Mouse (Mus musculus) brown adipose tissue, adult 24 weeks (tissue): Measurements from ENCODE around the gene Patj. TPM values are rescaled to one million over a fixed set of nuclear protein-coding genes. Genes with fewer than 3 reads are reported as not detected.

Experiments used
- H3K27ac ChIP-seq: fragments of 200-500 bp; replicated peaks from 2 replicates; pipeline ENCODE4 v1.5.1; 2012; ENCODE audit warnings: low read depth, mild to moderate bottlenecking, low read length
- H3K4me1 ChIP-seq: fragments of 200-500 bp; 2 replicates; pipeline ENCODE4 v1.6.1; 2012; ENCODE audit warnings: low read length, mixed read lengths; ENCODE audit not compliant: control insufficient read depth, insufficient read depth, insufficient read length
- H3K4me3 ChIP-seq: fragments of 200-500 bp; 2 replicates; pipeline ENCODE4 v1.5.1; 2012; ENCODE audit warnings: low read depth, mild to moderate bottlenecking, low read length, moderate library complexity; ENCODE audit not compliant: insufficient read depth
- polyA plus RNA-seq: library from polyadenylated mRNA; stranded (reverse); fragments of >200 nt; gene quantifications from 2 replicates; pipeline ENCODE4 v1.2.4, GENCODE M21; 2012; ENCODE audit not compliant: missing spikeins, insufficient read depth, insufficient read length

Gene Patj
- polyA plus RNA-seq, 1 experiment, result 1.6 TPM

DNA sequence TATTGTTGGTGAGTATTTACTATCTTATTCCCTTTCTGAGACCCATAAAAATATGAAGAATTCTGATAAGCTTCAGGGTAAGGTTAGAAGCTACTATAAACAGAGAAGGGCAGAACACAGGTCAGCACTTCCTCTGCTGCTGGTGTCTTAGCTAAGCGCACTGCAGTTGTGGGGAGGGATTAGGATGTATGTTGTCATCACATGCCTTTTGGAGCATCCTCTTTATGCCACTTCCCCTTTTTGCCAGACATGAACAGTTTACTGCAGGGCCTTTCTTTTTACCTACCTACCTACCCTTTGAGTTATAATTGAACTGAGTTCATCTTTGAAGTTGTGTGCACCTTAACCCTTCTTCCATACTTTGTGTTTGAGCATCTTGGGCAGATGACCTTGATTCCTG lies 69.9 kb downstream of the Patj start:
- Histone ChIP-seq H3K4me1 (no peaks in the 10 kb centered on the region), H3K27ac (no peak overlapping the region), H3K4me3 (no peak overlapping the region)

DNA sequence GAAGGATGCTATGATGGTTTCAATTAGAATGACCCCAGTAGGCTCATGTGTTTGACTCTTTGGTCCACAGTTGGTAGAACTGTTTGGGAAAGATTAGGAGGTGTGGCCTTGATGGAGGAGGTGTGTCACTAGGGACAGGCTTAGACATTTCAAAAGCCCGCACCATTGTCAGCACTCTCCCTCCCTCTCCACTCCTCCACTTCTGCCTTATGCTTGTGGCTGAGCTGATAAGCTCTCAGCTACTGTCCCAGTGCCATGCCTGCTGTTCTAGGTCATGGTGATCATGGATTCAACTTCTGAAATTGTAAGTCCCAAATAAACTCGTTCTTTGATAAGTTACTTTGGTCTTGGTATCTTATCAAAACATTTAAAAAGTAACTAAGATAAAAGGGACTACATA lies 70.3 kb downstream of the Patj start:
- Histone ChIP-seq H3K4me3 (no peak overlapping the region), H3K27ac (no peak overlapping the region), H3K4me1 (no peaks in the 10 kb centered on the region)

DNA sequence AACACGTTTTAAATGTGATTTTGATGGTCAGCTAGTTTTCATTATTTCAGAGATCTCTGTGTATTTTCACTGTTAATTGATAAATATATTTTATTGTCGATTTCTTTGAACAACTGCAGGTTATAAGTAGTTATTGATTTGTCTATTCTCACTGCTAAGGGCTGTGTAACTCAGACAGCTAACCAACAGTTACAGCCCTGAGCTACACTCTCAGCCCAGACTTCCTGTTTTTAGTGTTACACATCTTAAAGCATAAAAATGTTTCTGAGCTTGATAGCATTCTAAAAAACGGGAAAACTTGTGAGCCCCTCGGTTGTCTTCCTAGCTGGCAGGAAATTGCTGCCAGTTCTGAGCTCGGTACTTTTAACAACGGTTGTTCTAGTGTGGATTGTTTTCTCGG lies 75.8 kb downstream of the Patj start:
- H3K27ac ChIP-seq, result no peak overlapping the region
- no peak overlapping the region for H3K4me3 ChIP-seq
- no peaks in the 10 kb centered on the region for H3K4me1 ChIP-seq

DNA sequence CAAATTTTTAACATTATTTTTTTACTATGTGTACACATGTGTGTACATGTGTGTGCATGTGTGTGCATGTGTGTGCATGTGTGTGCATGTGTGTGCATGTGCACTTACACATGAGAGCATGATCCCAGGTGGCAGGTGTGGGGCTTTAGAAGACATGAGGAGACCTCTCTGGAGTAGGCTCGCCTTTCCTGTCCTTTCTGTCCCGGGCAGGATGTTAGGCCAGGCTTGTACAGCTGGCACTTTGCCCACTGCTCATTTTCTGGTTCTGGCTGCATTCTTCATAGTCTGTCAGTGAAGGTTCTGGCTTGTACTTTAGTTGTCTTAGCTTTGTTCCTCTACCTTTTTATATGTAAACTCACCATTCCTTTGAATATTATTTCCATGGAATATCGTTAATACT lies 77.9 kb downstream of the Patj start:
- no peak overlapping the region for H3K4me3 ChIP-seq
- H3K4me1 ChIP-seq, result no peaks in the 10 kb centered on the region
- H3K27ac ChIP-seq, result no peak overlapping the region

DNA sequence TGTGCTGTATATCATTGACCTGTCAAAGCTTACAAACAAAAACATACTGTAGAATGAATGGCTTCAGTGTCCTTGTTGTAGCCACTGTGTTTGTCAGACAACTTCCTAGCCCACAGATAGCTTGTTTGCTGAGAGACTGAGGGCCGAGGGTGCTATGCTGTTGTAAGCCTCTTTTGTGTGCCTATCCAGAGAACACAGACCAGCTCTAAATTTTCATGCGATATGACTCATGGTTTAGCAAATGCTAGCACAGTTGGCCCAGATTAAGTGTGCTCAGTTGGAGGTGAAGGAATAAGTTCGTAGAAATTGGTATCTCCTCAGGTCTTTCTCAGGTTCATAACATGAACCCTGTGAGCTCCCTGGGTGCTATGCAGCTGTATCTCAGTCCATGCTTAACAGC lies 82.4 kb downstream of the Patj start:
- no peak overlapping the region for H3K27ac ChIP-seq
- H3K4me3 ChIP-seq, result no peak overlapping the region
- H3K4me1 ChIP-seq, result no peaks in the 10 kb centered on the region

DNA sequence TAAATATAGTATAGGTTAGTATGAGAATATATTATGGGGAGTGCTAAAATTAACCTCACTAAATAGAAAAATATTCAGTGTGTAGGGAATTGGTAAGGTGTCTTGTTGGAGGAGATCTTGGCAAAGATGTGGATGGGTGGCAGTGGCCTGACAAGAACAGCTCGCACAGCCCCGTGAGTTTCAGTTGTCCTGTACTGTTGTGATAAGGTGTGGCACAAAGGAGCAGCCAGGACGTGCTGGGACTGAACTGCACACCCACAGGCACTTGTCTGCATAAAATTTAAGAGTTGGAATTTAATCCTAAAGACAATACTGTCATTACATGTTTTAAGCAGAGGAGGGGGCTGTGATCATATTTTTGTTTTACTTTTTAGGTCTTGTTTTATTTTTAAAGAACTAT lies 90.9 kb downstream of the Patj start:
- H3K4me1 ChIP-seq, result no peaks in the 10 kb centered on the region
- no peak overlapping the region for H3K4me3 ChIP-seq
- H3K27ac ChIP-seq, result no peak overlapping the region

DNA sequence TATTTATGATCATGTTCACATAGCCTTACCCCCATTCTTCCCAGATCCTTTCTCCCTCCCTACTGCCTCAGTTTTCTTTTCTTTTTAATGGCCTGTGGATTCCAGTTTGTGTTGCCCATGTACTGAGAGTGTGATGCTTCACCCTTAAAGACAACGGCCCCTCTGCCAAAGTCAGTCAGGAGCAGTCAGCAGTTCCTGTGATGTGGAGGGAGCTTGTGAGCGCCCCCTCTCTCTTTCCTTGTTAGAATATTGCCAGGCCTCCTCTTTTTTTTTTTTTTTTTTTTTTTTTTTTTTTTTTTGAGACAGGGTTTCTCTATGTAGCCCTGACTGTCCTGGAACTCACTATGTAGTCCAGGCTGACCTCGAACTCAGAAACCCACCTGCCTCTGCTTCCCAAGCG lies 91.3 kb downstream of the Patj start:
- H3K4me1 ChIP-seq, result no peaks in the 10 kb centered on the region
- no peak overlapping the region for H3K27ac ChIP-seq
- H3K4me3 ChIP-seq, result no peak overlapping the region

DNA sequence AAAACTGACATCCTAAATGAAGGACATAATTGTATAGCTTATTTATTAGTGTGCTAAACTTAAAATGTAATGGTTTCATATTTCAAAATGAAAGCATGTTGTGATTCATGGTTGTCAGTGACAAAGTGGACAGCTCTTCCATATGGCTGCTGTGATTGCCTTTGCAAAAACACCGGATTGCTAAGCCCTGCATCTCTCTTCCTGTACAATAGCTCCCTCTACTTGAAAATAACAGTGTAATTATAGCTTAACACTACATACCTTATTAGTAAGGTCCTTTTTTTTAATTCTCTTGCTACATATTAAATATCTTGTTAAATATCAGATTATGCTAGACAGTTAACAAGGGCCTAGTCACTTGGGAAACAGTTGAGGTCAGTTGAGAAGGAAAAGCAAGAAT lies 93.8 kb downstream of the Patj start:
- H3K4me1 ChIP-seq, result no peaks in the 10 kb centered on the region
- H3K27ac ChIP-seq, result no peak overlapping the region
- H3K4me3 ChIP-seq, result no peak overlapping the region

DNA sequence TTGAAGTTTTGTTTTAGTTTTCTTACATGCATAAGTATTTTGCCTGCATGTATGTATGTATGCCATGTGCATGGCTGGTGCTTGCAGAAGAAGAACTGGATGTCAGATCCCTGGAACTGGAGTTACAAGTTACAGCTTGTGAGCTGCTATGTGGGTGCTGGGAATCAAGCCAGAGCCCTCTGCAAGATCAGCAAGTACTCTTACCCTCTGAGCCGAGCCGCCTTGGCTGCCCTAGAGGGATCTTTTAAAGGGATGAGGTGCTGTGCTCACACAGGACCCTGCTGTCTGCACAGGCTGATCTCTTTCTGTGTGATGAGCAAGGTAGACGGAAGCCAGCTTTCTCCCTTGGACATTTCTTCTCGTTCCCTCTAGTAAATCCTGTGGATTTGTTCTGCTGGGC lies 102.8 kb downstream of the Patj start:
- Histone ChIP-seq H3K4me1 (peaks cover 5% of the 10 kb centered on the region), H3K4me3 (no peak overlapping the region), H3K27ac (no peak overlapping the region)

DNA sequence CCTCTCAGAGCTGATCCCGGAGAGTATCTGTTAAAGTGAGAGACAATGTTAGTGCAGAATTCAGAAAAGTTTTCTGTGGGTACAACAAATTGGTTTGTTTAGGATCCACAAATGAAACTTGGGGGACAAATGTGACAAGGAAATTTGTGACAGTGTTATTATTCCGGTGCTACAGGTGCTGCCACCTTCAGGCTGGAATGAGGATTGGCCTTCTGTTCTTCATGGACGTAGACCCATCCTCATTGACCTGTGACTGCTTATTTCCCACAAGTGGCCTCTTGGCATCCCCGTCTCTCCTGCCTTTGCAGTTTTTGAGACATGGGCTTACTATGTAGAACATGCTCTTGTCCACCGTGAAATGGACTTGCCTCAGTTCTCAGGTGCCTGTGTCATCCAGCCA lies 104.6 kb downstream of the Patj start:
- Histone ChIP-seq H3K27ac (no peak overlapping the region), H3K4me1 (peaks cover 5% of the 10 kb centered on the region), H3K4me3 (no peak overlapping the region)

DNA sequence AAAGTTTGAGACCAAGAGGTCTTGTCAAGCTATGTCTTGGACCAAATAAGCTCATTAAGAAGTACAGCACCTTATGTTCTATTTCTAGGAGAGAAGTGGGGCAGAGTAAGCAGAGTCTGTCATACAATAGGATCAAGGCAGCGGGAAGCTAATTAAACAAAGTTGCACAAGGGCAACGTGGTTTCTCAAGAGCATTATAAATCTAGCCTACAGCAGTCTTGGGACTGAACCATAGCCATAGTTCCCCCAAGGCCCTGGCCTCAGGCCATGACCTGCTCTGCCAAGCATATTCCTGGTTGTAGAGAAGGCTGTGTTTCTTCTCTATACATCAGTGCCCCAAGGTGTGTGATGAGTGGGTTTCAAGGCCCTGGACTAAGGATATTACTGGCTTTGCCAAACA lies 105.3 kb downstream of the Patj start:
- H3K4me3 ChIP-seq, result no peak overlapping the region
- H3K27ac ChIP-seq, result peak overlapping the region; percentile 51; the same call in 1 of the 2 replicates
- H3K4me1 ChIP-seq, result peaks cover 5% of the 10 kb centered on the region

DNA sequence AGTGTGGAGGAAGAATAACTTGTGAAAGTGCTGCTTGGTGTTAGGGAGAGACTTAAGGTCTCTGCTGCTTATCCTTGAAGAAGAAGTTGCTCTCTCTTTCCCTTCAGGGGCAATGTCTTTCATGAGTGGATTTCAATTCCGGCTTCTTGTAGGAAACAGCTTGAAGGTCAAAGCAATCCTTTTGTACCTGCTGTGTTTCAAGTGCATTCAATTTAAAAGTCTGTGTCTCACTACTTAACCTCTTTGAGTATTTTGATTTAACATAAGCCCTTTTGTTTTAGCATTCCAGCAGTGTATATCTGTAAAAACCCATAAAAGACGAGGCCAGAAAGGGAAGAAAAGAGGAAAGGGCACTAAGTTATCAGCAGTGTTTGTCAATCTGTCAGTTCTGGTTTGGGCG lies 109.2 kb downstream of the Patj start:
- H3K4me3 ChIP-seq, result no peak overlapping the region
- H3K27ac ChIP-seq, result no peak overlapping the region
- H3K4me1 ChIP-seq, result peaks cover 6% of the 10 kb centered on the region

DNA sequence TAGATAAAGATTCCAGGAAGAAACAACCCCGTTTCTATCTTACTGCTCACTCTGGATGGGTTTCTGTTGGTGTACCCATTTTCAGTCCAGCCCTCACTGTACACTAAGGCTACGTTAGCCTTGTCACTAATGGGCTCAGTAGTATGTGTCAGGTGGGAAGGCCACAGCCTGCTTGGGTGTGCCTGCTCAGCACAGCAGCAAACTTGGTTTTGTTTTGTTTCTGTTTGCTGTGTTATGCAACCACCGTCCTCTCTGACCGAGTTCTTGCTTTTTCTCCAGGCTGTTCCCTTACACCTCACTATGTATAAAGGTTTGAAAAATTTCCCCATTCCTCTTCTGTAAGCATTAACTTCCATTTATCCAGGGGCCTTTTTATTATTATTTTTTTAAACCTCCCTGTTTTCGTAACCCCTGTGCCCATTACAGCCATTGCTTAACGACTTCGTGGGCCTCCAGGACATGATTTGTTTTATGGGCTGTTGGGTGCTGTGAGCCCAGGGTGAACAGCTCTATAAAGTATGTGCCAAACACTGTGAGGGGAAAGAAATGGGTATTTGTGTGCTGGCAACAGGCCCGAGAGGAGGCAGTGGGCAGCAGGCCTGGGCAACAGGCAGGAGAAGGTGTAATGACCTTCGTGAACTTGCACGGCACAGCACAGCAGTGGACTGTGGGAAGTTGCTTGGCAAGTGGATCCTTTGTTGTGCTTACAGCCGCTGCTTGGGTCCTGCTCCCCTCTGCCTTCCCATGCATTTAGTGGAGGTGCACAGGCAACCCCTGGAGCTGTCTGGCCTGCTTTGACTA lies 113.1 kb downstream of the Patj start:
- Histone ChIP-seq H3K4me3 (no peak overlapping the region), H3K27ac (peak overlapping the region; percentile 89), H3K4me1 (peaks cover 8% of the 10 kb centered on the region)

DNA sequence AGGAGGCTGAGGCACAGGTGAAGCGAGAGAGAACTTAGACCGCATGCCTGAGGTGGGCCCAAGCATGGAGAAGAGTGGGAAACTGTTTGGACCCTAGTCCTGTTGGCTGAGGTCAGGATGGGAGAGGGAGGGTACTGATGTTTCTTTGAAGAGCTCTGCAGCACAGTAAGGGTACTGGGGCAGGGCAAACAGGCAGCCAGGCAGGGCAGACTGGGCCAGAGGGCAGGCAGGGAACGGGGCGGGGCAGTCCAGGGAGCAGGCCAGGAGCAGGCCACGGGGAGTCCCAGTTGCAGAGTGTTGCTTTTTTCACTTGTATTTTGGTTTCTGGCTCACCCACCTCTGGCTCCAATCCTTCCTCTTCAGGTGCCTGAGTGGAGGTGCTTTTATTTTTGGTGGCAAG lies 114.4 kb downstream of the Patj start:
- peaks cover 8% of the 10 kb centered on the region for H3K4me1 ChIP-seq
- peak overlapping the region; percentile 89 for H3K27ac ChIP-seq
- H3K4me3 ChIP-seq, result no peak overlapping the region

DNA sequence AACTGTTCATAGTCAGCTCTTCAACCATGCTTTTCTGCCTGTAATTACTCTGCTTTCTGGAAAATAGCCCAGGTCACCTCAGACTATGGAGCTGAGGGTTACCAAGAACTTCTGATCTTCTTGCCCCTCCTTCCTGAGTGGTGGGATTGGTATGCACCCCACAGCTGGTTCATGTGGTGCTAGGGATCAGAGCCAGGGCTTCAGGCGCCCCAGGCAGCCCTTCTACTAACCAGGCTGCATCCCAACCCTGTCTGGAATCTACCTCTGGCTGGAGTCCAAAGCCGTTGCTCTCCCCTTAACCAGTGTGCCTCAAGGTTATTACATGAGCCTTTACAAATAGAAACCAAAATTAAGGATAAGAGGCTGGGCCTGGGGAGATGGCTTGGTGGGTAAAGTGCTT lies 115.7 kb downstream of the Patj start:
- no peak overlapping the region for H3K4me3 ChIP-seq
- peak overlapping the region; percentile 39 for H3K27ac ChIP-seq
- peaks cover 8% of the 10 kb centered on the region for H3K4me1 ChIP-seq

DNA sequence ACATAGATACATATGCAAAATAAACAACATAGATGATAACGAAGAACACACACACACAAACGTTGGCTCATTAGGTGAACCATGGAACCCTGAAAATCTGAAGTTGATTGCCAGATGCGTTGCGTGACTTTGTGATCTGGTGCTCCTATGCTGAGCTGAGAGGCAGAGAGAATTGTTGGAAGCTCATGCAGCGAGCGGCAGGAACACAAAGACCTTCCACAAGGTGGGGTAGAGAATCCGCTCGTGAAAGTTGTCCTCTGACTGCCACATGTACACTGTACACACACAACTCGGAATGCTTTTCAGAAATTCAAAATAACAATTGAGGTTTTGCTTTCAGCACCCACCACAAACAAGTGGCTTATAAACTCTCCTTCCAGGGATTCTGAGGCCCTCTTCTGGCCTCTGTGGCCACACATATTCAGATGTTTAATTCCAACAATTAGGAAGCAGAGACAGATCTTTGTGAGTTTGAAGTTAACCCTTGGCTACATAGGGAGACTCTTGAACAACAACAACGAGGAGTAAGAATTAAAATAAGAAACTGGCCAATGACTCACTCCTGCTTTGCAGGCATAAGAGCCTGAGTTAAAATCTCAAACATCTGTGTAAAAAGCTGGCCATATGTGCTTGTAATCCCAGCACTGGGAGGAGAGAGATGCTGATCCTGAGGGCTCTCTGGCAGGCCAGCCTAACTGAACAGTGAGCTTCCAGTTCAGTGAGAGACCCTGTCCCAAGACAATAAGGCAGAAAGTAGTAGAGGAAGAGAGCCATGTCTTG lies 116.6 kb downstream of the Patj start:
- Histone ChIP-seq H3K4me1 (peaks cover 8% of the 10 kb centered on the region), H3K27ac (no peak overlapping the region), H3K4me3 (no peak overlapping the region)
